Mouse (Mus musculus): Measurements from ENCODE around the gene Cdr2. TPM values are rescaled to one million over a fixed set of nuclear protein-coding genes. Genes with fewer than 3 reads are reported as not detected.

Cdr2 gene
- total and polyA plus RNA-seq, 2 experiments from 2014 or later = 4.5 to 41.5 TPM

GRCm38 (mm10) chr7:121001879-121002278, 19.8 kb upstream of the Cdr2 start:
- Histone ChIP-seq H3K4me3 (ENCODE audit: low read depth, low read length) (no peak overlapping the region), H3K27ac (ENCODE audit: low read depth) (no peak overlapping the region), H3K9me3 (replicated peaks; ENCODE audit: control insufficient read depth, low read length) (no peaks in the 10 kb centered on the region), H3K27me3 (ENCODE audit: control insufficient read depth, insufficient read depth, low read length) (no peaks in the 10 kb centered on the region), H3K4me2 (ENCODE audit: low read depth, low read length) (no peak overlapping the region), H3K36me3 (replicated peaks; ENCODE audit: control insufficient read depth, insufficient read depth, low read length) (no peaks in the 10 kb centered on the region), H3K9ac (replicated peaks; ENCODE audit: low read depth, low read length) (no peak overlapping the region), H3K4me1 (ENCODE audit: control insufficient read depth, insufficient read depth) (no peaks in the 10 kb centered on the region)
- 84% methylated on average over 3 of the region's 3 CpGs for WGBS
- no peak for ATAC-seq (ENCODE audit: insufficient read depth, low read depth)
- TF ChIP-seq EP300 (IDR thresholded peaks at IDR 0.05; ENCODE audit: low read depth) = no peak
- no peak for TF ChIP-seq CTCF (IDR thresholded peaks at IDR 0.05; ENCODE audit: low read depth)
- no peak for DNase-seq (ENCODE audit: low spot score)

GRCm38 (mm10) chr7:121000065-121000822, 18.1 kb upstream of the Cdr2 start:
- DNase-seq (ENCODE audit: low spot score) = no peak
- no peaks in the 10 kb centered on the region for H3K4me1 ChIP-seq (ENCODE audit: control insufficient read depth, insufficient read depth)
- no peak for ATAC-seq (ENCODE audit: insufficient read depth, low read depth)
- TF ChIP-seq EP300 (IDR thresholded peaks at IDR 0.05; ENCODE audit: low read depth) = no peak
- no peaks in the 10 kb centered on the region for H3K9me3 ChIP-seq (replicated peaks; ENCODE audit: control insufficient read depth, low read length)
- no peak overlapping the region for H3K9ac ChIP-seq (replicated peaks; ENCODE audit: low read depth, low read length)
- H3K4me2 ChIP-seq (ENCODE audit: low read depth, low read length) = no peak overlapping the region
- no peak overlapping the region for H3K27ac ChIP-seq (ENCODE audit: low read depth)
- WGBS = 64% methylated on average over 3 of the region's 3 CpGs
- no peak overlapping the region for H3K4me3 ChIP-seq (ENCODE audit: low read depth, low read length)
- H3K36me3 ChIP-seq (replicated peaks; ENCODE audit: control insufficient read depth, insufficient read depth, low read length) = no peaks in the 10 kb centered on the region
- no peaks in the 10 kb centered on the region for H3K27me3 ChIP-seq (ENCODE audit: control insufficient read depth, insufficient read depth, low read length)

GRCm38 (mm10) chr7:120999021-120999530, 17.0 kb upstream of the Cdr2 start:
- 65% methylated on average over 2 of the region's 2 CpGs for WGBS
- no peaks in the 10 kb centered on the region for H3K9me3 ChIP-seq (replicated peaks; ENCODE audit: control insufficient read depth, low read length)
- H3K9ac ChIP-seq (replicated peaks; ENCODE audit: low read depth, low read length) = no peak overlapping the region
- no peak overlapping the region for H3K27ac ChIP-seq (ENCODE audit: low read depth)
- no peaks in the 10 kb centered on the region for H3K36me3 ChIP-seq (replicated peaks; ENCODE audit: control insufficient read depth, insufficient read depth, low read length)
- H3K4me2 ChIP-seq (ENCODE audit: low read depth, low read length) = no peak overlapping the region
- H3K27me3 ChIP-seq (ENCODE audit: control insufficient read depth, insufficient read depth, low read length) = no peaks in the 10 kb centered on the region
- TF ChIP-seq CTCF (IDR thresholded peaks at IDR 0.05; ENCODE audit: low read depth) (no peak), EP300 (IDR thresholded peaks at IDR 0.05; ENCODE audit: low read depth) (no peak)
- DNase-seq (ENCODE audit: low spot score) (no peak), ATAC-seq (ENCODE audit: insufficient read depth, low read depth) (no peak)
- H3K4me3 ChIP-seq (ENCODE audit: low read depth, low read length) = no peak overlapping the region
- H3K4me1 ChIP-seq (ENCODE audit: control insufficient read depth, insufficient read depth) = no peaks in the 10 kb centered on the region

DNA sequence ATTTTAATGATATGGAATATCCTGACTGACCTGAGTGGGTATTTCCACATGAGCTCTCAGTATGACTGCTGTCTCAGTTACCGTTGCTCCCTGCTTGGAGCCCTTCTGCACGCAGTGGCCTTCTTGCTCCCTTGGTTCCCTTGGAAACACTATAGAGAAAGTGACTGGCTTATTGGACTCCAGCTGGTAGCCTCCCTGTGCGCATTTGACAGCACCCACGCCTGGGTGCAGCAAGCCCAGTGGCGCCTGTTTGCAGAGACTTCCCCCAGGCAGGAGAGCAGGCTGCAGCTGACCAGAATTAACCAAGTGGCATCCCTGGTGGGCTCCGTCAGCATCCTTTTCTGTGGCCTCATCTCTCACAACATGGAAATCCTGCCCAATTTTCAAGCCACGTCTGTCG, 9.1 kb upstream of the Cdr2 start:
- Histone ChIP-seq H3K9me3 (replicated peaks; ENCODE audit: control insufficient read depth, low read length) (no peaks in the 10 kb centered on the region; the same call in 1 of the 2 replicates), H3K4me2 (ENCODE audit: low read depth, low read length) (no peak overlapping the region), H3K9ac (replicated peaks; ENCODE audit: low read depth, low read length) (no peak overlapping the region), H3K4me3 (ENCODE audit: low read depth, low read length) (no peak overlapping the region), H3K27ac (ENCODE audit: low read depth) (no peak overlapping the region), H3K27me3 (ENCODE audit: control insufficient read depth, insufficient read depth, low read length) (no peaks in the 10 kb centered on the region), H3K4me1 (ENCODE audit: control insufficient read depth, insufficient read depth) (no peaks in the 10 kb centered on the region), H3K36me3 (replicated peaks; ENCODE audit: control insufficient read depth, insufficient read depth, low read length) (no peaks in the 10 kb centered on the region)
- no peak for ATAC-seq (ENCODE audit: insufficient read depth, low read depth)
- WGBS = 71% methylated on average over 8 of the region's 8 CpGs
- TF ChIP-seq EP300 (IDR thresholded peaks at IDR 0.05; ENCODE audit: low read depth) = no peak
- no peak for DNase-seq (ENCODE audit: low spot score)

- H3K4me1 ChIP-seq (ENCODE audit: control insufficient read depth, insufficient read depth) = no peaks in the 10 kb centered on the region
- 4% methylated on average over 7 of the region's 7 CpGs for WGBS
- peak overlapping the region; percentile 83 for H3K27ac ChIP-seq (ENCODE audit: low read depth)
- H3K4me2 ChIP-seq (ENCODE audit: low read depth, low read length) = peak overlapping the region; percentile 90
- no peaks in the 10 kb centered on the region for H3K27me3 ChIP-seq (ENCODE audit: control insufficient read depth, insufficient read depth, low read length)
- TF ChIP-seq CTCF (IDR thresholded peaks at IDR 0.05; ENCODE audit: low read depth) (no peak), EP300 (IDR thresholded peaks at IDR 0.05; ENCODE audit: low read depth) (no peak)
- peak overlapping the region; percentile 97 for H3K4me3 ChIP-seq (ENCODE audit: low read depth, low read length)
- H3K9ac ChIP-seq (replicated peaks; ENCODE audit: low read depth, low read length) = peak overlapping the region; percentile 73
- DNase-seq (ENCODE audit: low spot score) = no peak
- ATAC-seq (ENCODE audit: insufficient read depth, low read depth) = no peak
- no peaks in the 10 kb centered on the region for H3K36me3 ChIP-seq (replicated peaks; ENCODE audit: control insufficient read depth, insufficient read depth, low read length)
- no peaks in the 10 kb centered on the region for H3K9me3 ChIP-seq (replicated peaks; ENCODE audit: control insufficient read depth, low read length)
Measured at GRCm38 (mm10) chr7:120982968-120983367, 856 bp upstream of the Cdr2 start.
